Mouse (Mus musculus): Measurements from ENCODE around the gene Hsf3. TPM values are rescaled to one million over a fixed set of nuclear protein-coding genes. Genes with fewer than 3 reads are reported as not detected.

Gene Hsf3
- polyA plus RNA-seq, 1 experiment from 2014 or later: not detected

GRCm38 (mm10) chrX:96293338-96293737 lies 162.8 kb downstream of the Hsf3 start, which contains the start of gene Vsig4:
TSS of gene Vsig4 (minus strand) at chrX:96293438.
- no peak within 1 kb of the TSS for H3K4me2 ChIP-seq
- DNase-seq (ENCODE audit: low spot score): no peak
- no peaks in the 10 kb centered on the region for H3K9me3 ChIP-seq (ENCODE audit: control insufficient read depth, low read length)
- H3K9ac ChIP-seq (ENCODE audit: low read depth, low read length): no peak within 1 kb of the TSS
- no peaks in the 10 kb centered on the region for H3K27me3 ChIP-seq (replicated peaks; ENCODE audit: control insufficient read depth, insufficient read depth, low read length)
- ATAC-seq (replicated peaks; ENCODE audit: low FRiP score): no peak
- no peaks in the 10 kb centered on the region for H3K4me1 ChIP-seq (replicated peaks; ENCODE audit: control insufficient read depth, insufficient read depth, low read length)
- WGBS: 93% methylated on average over 3 of the region's 3 CpGs
- no peak within 1 kb of the TSS for H3K4me3 ChIP-seq (ENCODE audit: low read depth, low read length)
- H3K36me3 ChIP-seq (ENCODE audit: control insufficient read depth, insufficient read depth, low read length): no peaks in the 10 kb centered on the region
- H3K27ac ChIP-seq (ENCODE audit: low read depth, low read length): no peak within 1 kb of the TSS

GRCm38 (mm10) chrX:96256509-96256908 lies 199.6 kb downstream of the Hsf3 start:
- H3K4me3 ChIP-seq (ENCODE audit: low read depth, low read length): no peak overlapping the region

More at GRCm38 (mm10) chrX:96256509-96256908, 199.6 kb downstream of the Hsf3 start:
- Histone ChIP-seq H3K36me3 (ENCODE audit: control insufficient read depth, insufficient read depth, low read length) (no peaks in the 10 kb centered on the region), H3K27me3 (replicated peaks; ENCODE audit: control insufficient read depth, insufficient read depth, low read length) (no peaks in the 10 kb centered on the region), H3K9ac (ENCODE audit: low read depth, low read length) (no peak overlapping the region), H3K4me1 (replicated peaks; ENCODE audit: control insufficient read depth, insufficient read depth, low read length) (no peaks in the 10 kb centered on the region), H3K4me2 (no peak overlapping the region), H3K9me3 (ENCODE audit: control insufficient read depth, low read length) (no peaks in the 10 kb centered on the region), H3K27ac (ENCODE audit: low read depth, low read length) (no peak overlapping the region)
- no peak for DNase-seq (ENCODE audit: low spot score)
- ATAC-seq (replicated peaks; ENCODE audit: low FRiP score): no peak

Other genes with a start within 250 kb of the Hsf3 start
- not detected in 2 replicates for gene Vsig4, start 162.9 kb downstream of the Hsf3 start, polyA plus RNA-seq (2014; fragmentation: Nextera tagmentation; extraction: Ambion mirVana)
- 5.3 and 6.0 TPM in 2 replicates for gene Heph, start 935 bp downstream of the Hsf3 start, polyA plus RNA-seq (2014; fragmentation: Nextera tagmentation; extraction: Ambion mirVana)